Mouse (Mus musculus) limb, embryonic 10.5 days (tissue): ENCODE data around the gene Hoxb2. TPM values are rescaled to one million over a fixed set of nuclear protein-coding genes. Genes with fewer than 3 reads are reported as not detected.

Source experiments
- DNase-seq: peaks from one replicate; pipeline ENCODE4 v3.0.0-alpha.2; 2017; ENCODE audit warnings: low spot score
- H3K27ac ChIP-seq: fragments of 300-500 bp; sonication (generic); 2 replicates; pipeline ENCODE4 v1.5.1; 2016; ENCODE audit warnings: mild to moderate bottlenecking
- H3K27me3 ChIP-seq: fragments of 300-500 bp; sonication (generic); 2 replicates; pipeline ENCODE4 v1.6.1; 2016; ENCODE audit warnings: low read depth, mild to moderate bottlenecking; ENCODE audit not compliant: poor library complexity, severe bottlenecking
- H3K36me3 ChIP-seq: fragments of 300-500 bp; sonication (generic); 2 replicates; pipeline ENCODE4 v1.6.1; 2016; ENCODE audit warnings: mild to moderate bottlenecking, moderate library complexity
- H3K4me1 ChIP-seq: fragments of 300-500 bp; sonication (generic); 2 replicates; pipeline ENCODE4 v1.6.1; 2016
- H3K4me3 ChIP-seq: fragments of 300-500 bp; sonication (generic); 2 replicates; pipeline ENCODE4 v1.5.1; 2016; ENCODE audit warnings: mild to moderate bottlenecking, moderate library complexity
- H3K9me3 ChIP-seq: fragments of 300-500 bp; sonication (generic); replicated peaks from 2 replicates; pipeline ENCODE4 v1.6.1; 2016; ENCODE audit warnings: mild to moderate bottlenecking
- WGBS: fragments of 180-500 bp; shearing (Covaris S2); methylation state at CpG from one replicate; pipeline ENCODE4 v1.1.7; 2016; 5-methylcytosine and 5-hydroxymethylcytosine counted together
- polyA plus RNA-seq: library from polyadenylated mRNA; unstranded; fragments of >200 nt; fragmentation: Nextera tagmentation; extraction: Ambion mirVana; gene quantifications from 2 replicates; pipeline ENCODE4 v1.2.1, GENCODE M21; 2016

The Hoxb2 gene
- polyA plus RNA-seq, 1 experiment from 2014 or later: 11.3 TPM

DNA sequence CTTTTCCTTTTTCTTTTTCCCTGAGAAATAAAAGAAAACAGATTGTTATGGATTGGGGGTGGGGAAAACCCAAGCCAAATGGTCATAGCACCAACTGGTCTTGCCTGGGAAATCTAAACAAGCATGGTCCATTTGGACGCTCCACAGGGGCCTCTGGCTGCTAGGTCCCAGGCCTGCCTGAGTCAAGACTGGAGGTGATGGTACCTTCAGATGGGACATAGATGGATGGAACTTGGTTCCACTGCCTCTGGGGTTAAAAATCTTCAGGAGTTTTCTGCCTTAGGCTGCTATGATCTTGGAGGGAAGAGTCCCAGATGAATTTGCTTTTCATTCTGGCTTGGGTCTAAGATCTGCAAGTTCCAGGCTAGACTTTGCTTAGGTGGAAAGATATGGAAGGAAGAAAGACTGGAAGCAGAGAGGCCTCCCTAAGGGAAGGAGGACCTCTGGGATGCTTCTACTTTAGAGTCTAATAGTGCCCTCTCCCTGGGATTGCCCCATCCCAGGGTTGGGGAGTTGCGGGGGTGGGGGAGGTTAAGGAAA is 7.0 kb upstream of the Hoxb2 start:
- peaks cover 15% of the 10 kb centered on the region; the same call in 1 of the 2 replicates for H3K36me3 ChIP-seq
- H3K27me3 ChIP-seq: peaks cover 97% of the 10 kb centered on the region
- peaks cover 88% of the 10 kb centered on the region for H3K4me1 ChIP-seq
- DNase-seq: peak; percentile 35
- no peaks in the 10 kb centered on the region for H3K9me3 ChIP-seq
- peak overlapping the region; percentile 4; the same call in 1 of the 2 replicates for H3K4me3 ChIP-seq
- 18% methylated on average over 2 of the region's 2 CpGs for WGBS
- peak overlapping the region; percentile 42; the same call in 1 of the 2 replicates for H3K27ac ChIP-seq

- WGBS: 3% methylated on average over 40 of the region's 40 CpGs
- peaks cover 15% of the 10 kb centered on the region; the same call in 1 of the 2 replicates for H3K36me3 ChIP-seq
- H3K4me1 ChIP-seq: peaks cover 89% of the 10 kb centered on the region
- DNase-seq: peak; percentile 72
- H3K4me3 ChIP-seq: peak overlapping the region; percentile 55
- peaks cover 97% of the 10 kb centered on the region for H3K27me3 ChIP-seq
- no peaks in the 10 kb centered on the region for H3K9me3 ChIP-seq
- peak overlapping the region; percentile 80 for H3K27ac ChIP-seq
Measured at GRCm38 (mm10) chr11:96344061-96344877, 6.1 kb upstream of the Hoxb2 start.

DNA sequence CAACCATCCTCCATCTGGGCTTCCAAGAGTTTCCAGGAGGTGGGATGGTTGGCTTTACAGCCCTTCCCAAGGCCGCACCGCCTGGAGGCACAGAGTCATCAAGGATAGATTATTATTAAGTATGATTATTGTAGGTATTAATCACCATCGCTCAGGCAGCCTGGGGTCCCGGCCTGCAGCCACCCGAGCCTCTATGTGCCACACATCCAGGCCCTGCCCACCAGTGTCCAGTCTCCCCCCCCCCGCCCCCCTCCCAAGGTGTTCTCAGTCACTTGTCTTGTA is 5.5 kb upstream of the Hoxb2 start:
- H3K9me3 ChIP-seq: no peaks in the 10 kb centered on the region
- H3K4me1 ChIP-seq: peaks cover 89% of the 10 kb centered on the region
- H3K36me3 ChIP-seq: peaks cover 15% of the 10 kb centered on the region; the same call in 1 of the 2 replicates
- H3K27ac ChIP-seq: peak overlapping the region; percentile 80
- DNase-seq: no peak
- peaks cover 97% of the 10 kb centered on the region for H3K27me3 ChIP-seq
- WGBS: 9% methylated on average over 6 of the region's 6 CpGs
- H3K4me3 ChIP-seq: peak overlapping the region; percentile 55

- Histone ChIP-seq H3K27me3 (peaks cover 96% of the 10 kb centered on the region), H3K4me1 (peaks cover 89% of the 10 kb centered on the region), H3K4me3 (peak overlapping the region; percentile 55), H3K27ac (peak overlapping the region; percentile 80), H3K36me3 (peaks cover 15% of the 10 kb centered on the region; the same call in 1 of the 2 replicates), H3K9me3 (no peaks in the 10 kb centered on the region)
- WGBS: 1% methylated on average over 37 of the region's 56 CpGs
- DNase-seq: peak; percentile 72
Measured at GRCm38 (mm10) chr11:96345220-96345892, 5.0 kb upstream of the Hoxb2 start.

DNA sequence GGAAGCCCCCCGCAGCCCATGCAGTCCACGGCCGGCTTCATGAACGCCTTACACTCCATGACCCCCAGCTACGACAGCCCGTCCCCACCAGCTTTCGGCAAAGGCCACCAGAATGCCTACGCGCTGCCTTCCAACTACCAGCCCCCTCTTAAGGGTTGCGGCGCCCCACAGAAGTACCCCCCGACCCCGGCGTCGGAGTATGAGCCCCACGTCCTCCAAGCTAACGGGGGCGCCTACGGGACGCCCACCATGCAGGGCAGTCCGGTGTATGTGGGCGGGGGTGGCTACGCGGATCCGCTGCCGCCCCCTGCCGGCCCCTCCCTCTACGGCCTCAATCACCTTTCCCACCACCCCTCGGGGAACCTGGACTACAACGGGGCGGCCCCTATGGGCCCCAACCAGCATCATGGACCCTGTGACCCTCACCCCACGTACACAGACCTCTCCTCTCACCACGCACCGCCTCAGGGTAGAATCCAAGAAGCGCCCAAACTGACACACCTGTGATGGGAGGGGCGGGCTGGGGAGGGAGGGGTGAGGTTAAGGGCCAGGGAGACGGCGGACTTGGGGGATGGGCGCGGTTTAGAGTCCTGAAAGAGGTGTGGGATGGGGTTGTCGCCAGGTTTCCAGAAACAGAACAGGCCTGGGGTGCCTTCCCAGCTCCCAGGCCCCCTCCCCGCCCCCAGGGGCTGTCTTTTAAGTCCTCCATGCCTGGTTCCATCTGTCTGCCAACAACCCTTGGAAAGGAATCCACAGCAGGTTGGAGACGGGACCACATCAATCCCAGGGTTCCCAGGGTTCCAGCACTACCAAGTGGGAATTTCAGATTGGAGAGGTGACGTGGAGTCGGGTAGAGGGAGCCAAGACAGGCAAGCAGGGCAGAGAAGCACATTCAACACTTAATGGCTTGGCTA is 4.2 kb upstream of the Hoxb2 start:
- peak; percentile 75 for DNase-seq
- Histone ChIP-seq H3K9me3 (no peaks in the 10 kb centered on the region), H3K4me1 (peaks cover 89% of the 10 kb centered on the region), H3K4me3 (peak overlapping the region; percentile 55), H3K36me3 (peaks cover 15% of the 10 kb centered on the region; the same call in 1 of the 2 replicates), H3K27ac (peak overlapping the region; percentile 80), H3K27me3 (peaks cover 96% of the 10 kb centered on the region)
- 4% methylated on average over 45 of the region's 45 CpGs for WGBS

DNA sequence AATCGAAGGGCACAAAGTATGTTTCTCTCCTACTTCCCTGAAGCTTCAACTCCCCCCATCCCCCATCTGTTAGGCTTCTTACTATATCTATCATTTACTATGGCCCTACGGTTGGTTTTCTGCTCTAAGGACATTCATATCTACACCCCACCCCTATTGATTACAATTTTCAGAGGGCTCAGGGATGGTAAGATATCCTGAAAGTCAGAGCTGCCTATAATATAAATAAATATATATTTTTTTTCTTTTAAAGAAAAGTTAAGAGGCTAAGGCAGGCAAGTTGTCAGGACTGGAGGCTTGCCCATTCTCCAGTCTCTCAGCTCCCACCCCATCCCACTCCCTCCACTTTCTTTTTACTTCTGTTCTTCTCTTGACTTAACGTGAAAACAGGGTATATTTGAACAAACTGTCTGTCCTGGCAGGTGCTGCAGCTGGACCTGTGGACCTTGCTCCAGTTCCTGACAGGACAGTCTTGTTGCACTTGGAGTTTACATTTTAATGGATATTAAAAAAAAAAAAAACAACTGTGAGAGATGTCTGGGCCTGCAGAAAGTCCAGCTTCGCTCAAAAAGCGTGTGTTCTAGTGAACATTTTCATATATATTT is 3.3 kb upstream of the Hoxb2 start:
- Histone ChIP-seq H3K9me3 (no peaks in the 10 kb centered on the region), H3K27me3 (peaks cover 96% of the 10 kb centered on the region), H3K4me3 (no peak overlapping the region), H3K4me1 (peaks cover 89% of the 10 kb centered on the region), H3K27ac (no peak overlapping the region), H3K36me3 (peaks cover 15% of the 10 kb centered on the region; the same call in 1 of the 2 replicates)
- WGBS: 32% methylated on average over 5 of the region's 5 CpGs
- DNase-seq: peak; percentile 34

DNA sequence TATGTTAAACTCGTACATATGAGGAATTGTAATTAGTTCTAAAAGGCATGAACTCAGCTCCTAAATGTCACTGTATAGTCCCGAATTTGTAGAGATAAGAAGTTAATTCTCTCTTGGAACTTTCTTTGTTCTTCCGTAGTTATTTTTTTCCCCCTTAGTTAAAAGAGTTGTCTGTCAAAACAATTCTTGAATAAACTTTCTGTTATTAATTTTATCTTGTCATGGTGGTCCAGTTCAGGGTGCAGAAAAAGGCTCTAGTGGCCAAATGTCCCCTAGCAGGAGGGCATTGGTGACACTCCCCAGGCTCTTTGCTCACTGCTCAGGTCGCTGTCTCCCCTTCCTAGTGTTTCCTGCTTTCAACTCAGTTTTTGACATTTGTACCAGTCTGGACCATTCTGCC is 2.6 kb upstream of the Hoxb2 start:
- Histone ChIP-seq H3K4me3 (peak overlapping the region; percentile 26; the same call in 1 of the 2 replicates), H3K4me1 (peaks cover 88% of the 10 kb centered on the region), H3K36me3 (peaks cover 15% of the 10 kb centered on the region; the same call in 1 of the 2 replicates), H3K27ac (peak overlapping the region; percentile 78), H3K27me3 (peaks cover 94% of the 10 kb centered on the region), H3K9me3 (no peaks in the 10 kb centered on the region)
- 9% methylated on average over 4 of the region's 4 CpGs for WGBS
- no peak for DNase-seq

DNA sequence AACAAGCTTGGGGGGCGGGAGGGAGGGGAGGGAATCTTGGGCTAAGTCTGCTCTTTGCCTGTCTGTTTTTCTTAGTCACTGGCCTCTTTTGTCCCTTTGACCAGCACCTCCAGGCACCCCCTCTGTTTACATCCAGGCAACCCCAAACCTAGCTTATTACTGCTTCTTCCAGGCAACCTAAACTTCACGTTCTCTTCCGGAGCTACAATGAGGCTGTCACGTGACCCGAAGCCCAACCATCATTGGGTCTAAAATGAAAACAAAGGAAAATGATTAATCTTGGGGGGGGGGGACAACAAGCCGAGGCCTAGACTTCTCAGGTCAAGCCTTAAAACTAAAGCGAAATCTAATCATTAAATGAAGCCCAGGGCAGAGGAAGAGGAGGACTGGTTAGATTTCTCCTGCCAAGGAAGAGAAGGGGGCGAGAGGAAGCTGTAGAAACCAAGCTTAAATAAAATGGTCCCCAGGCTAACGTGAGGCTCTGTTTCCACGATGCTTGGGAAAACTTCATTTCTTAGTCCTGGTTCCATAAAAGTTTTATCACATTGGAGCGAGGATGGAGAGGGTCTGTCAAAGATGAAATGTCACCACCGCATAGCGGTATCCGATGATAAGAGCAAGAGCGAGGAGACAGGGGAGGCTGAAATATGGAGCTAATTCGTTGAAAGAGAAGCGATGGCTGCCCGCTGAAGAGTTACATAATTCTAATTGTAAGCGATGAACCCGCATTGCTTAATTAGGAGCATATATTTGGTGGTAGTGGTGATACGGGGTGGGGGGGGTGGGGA is 2.0 kb upstream of the Hoxb2 start:
- peak; percentile 71 for DNase-seq
- Histone ChIP-seq H3K4me3 (peak overlapping the region; percentile 26), H3K9me3 (no peaks in the 10 kb centered on the region), H3K27ac (peak overlapping the region; percentile 78), H3K36me3 (peaks cover 15% of the 10 kb centered on the region; the same call in 1 of the 2 replicates), H3K27me3 (peaks cover 92% of the 10 kb centered on the region), H3K4me1 (peaks cover 89% of the 10 kb centered on the region)
- WGBS: 3% methylated on average over 21 of the region's 21 CpGs

GRCm38 (mm10) chr11:96348988-96349387 is 1.3 kb upstream of the Hoxb2 start:
- peaks cover 89% of the 10 kb centered on the region for H3K4me1 ChIP-seq
- H3K36me3 ChIP-seq: peaks cover 15% of the 10 kb centered on the region; the same call in 1 of the 2 replicates
- H3K27ac ChIP-seq: peak overlapping the region; percentile 78; the same call in 1 of the 2 replicates
- 8% methylated on average over 3 of the region's 3 CpGs for WGBS
- peak overlapping the region; percentile 26 for H3K4me3 ChIP-seq
- H3K9me3 ChIP-seq: no peaks in the 10 kb centered on the region
- no peak for DNase-seq
- H3K27me3 ChIP-seq: peaks cover 89% of the 10 kb centered on the region

GRCm38 (mm10) chr11:96349491-96350340 is 609 bp upstream of the Hoxb2 start:
- whole genome bisulfite sequencing: 2% methylated on average over 14 of the region's 14 CpGs
- peak overlapping the region; percentile 63 for H3K27ac ChIP-seq

More at GRCm38 (mm10) chr11:96349491-96350340, 609 bp upstream of the Hoxb2 start:
- peaks cover 85% of the 10 kb centered on the region for H3K27me3 ChIP-seq
- peak overlapping the region; percentile 26 for H3K4me3 ChIP-seq
- peak; percentile 71 for DNase-seq
- no peaks in the 10 kb centered on the region for H3K9me3 ChIP-seq
- H3K4me1 ChIP-seq: peaks cover 89% of the 10 kb centered on the region
- H3K36me3 ChIP-seq: peaks cover 8% of the 10 kb centered on the region; the same call in 1 of the 2 replicates
